Mouse (Mus musculus) Patski (cell line): ENCODE data around the gene B3gnt9. TPM values are rescaled to one million over a fixed set of nuclear protein-coding genes. Genes with fewer than 3 reads are reported as not detected.
A peak's percentile ranks its signal among the peaks of the same experiment; 100 is the strongest.
"Not testable (repeated sequence)": the region's sequence is repeated elsewhere in the genome, so short reads cannot be mapped to it uniquely, and the experiment has no call there.

Experiments used
- ATAC-seq: fragments of 100-300 bp; one replicate; pipeline ENCODE4 v1.8.0; 2021
- CTCF ChIA-PET: fragments of 350-600 bp; sonication (Branson Sonifier 250); formaldehyde crosslinking; loops from one replicate; lab custom pipeline; 2022; ENCODE audit warnings: inconsistent platforms; lab: Charles Lee
- POLR2A ChIA-PET: fragments of 350-600 bp; sonication (Branson Sonifier 250); formaldehyde crosslinking; loops from one replicate; lab custom pipeline; 2022; ENCODE audit warnings: antibody characterized with exemption, inconsistent platforms; lab: Charles Lee
- DNase-seq: peaks from one replicate; pipeline ENCODE4 v3.0.0-alpha.2; 2011; ENCODE audit warnings: low read depth, low spot score
- H3K27me3 ChIP-seq: fragments of 371-371 bp; one replicate; pipeline ENCODE4 v1.5.1; 2021
- CTCF ChIP-seq: fragments of 100-300 bp; IDR thresholded peaks from one replicate; pipeline ENCODE4 v1.5.1; 2021
- in situ Hi-C: fragments of 300-500 bp; cut with MboI; formaldehyde crosslinking; loops from 3 replicates; pipeline ENCODE4 v1.11.1; 2018; ENCODE audit warnings: low pct_unique_long_range_greater_than_20kb, mixed read lengths
- polyA plus RNA-seq: library from polyadenylated mRNA; unstranded; gene quantifications from one replicate; pipeline ENCODE4 v1.2.3, GENCODE M21; 2021

B3gnt9 gene
- polyA plus RNA-seq, 1 experiment from 2014 or later, result 2.1 TPM

- ChIA-PET POLR2A (no interaction called here), CTCF (interaction anchor here (0.9 kb wide), 1 partner anchor 142 kb away, joined by 3 read pairs; no protein-coding TSS in a partner anchor)
- DNase-seq (no peak), ATAC-seq (no peak)
- in situ Hi-C loops, result loop anchor here (10.0 kb wide), 1 partner anchor 659 kb away; the partner anchor contains the start of gene Rrad
- H3K27me3 ChIP-seq, result no peaks in the 10 kb centered on the region
- TF ChIP-seq CTCF, result no peak
Measured at GRCm38 (mm10) chr8:105293405-105293804, 38.5 kb upstream of the B3gnt9 start.

DNA sequence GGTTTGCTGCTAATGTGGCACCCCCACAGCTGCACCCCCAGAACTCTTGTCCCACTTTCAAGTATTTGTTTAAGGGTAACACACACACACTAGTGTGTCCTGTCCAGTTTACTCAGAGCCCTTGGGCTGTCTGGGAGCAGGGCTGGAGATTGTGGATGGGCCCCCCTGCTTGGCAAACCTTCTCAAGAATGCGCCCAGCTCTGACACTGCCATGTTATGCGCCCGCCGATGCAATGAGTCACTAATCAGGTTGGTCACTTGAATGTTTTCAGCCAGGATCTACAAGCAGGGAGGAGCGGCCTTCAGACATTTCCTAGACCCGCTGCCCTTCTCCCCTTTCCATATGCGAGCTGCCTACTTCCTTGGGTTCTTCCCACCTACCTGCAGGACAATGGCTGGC lies 37.5 kb upstream of the B3gnt9 start:
- ATAC-seq (peak; percentile 61), DNase-seq (no peak)
- no peaks in the 10 kb centered on the region for H3K27me3 ChIP-seq
- in situ Hi-C loops, result loop anchor here (10.0 kb wide), 1 partner anchor 658 kb away; the partner anchor contains the start of gene Rrad
- ChIA-PET CTCF (interaction anchor here (1.2 kb wide), 1 partner anchor 171 kb away, joined by 3 read pairs; no protein-coding TSS in a partner anchor), POLR2A (interaction anchor here (0.9 kb wide), 1 partner anchor 64 kb away, joined by 3 read pairs; no protein-coding TSS in a partner anchor)
- no peak for TF ChIP-seq CTCF

GRCm38 (mm10) chr8:105291802-105292201 lies 36.8 kb upstream of the B3gnt9 start:
- ATAC-seq, DNase-seq, H3K27me3 ChIP-seq: not testable (repeated sequence)
- in situ Hi-C loops, result loop anchor here (10.0 kb wide), 1 partner anchor 657 kb away; the partner anchor contains the start of gene Rrad
- ChIA-PET POLR2A (interaction anchor here (2.4 kb wide), 1 partner anchor 12 kb away, joined by 6 read pairs; no protein-coding TSS in a partner anchor), CTCF (interaction anchor here (0.7 to 1.2 kb wide), 3 partner anchors 15 to 171 kb away, joined by 3 read pairs; no protein-coding TSS in a partner anchor)

DNA sequence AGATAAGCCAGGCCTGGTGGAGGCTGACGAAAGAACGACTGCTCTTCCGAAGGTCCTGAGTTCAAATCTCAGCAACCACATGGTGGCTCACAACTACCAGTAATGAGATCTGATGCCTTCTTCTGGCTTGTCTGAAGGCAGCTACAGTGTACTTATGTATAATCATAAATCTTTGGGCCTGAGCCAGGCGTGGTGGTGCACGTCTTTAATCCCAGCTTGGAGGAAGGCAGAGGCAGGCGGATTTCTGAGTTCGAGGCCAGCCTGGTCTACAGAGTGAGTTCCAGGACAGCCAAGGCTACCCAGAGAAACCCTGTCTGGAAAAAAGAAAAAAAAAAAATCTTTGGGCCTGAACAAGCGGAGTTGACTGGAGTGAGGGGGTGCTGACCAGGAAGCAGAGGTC lies 36.4 kb upstream of the B3gnt9 start:
- not testable (repeated sequence) for H3K27me3 ChIP-seq, DNase-seq, ATAC-seq
- in situ Hi-C loops, result loop anchor here (10.0 kb wide), 1 partner anchor 657 kb away; the partner anchor contains the start of gene Rrad
- ChIA-PET POLR2A (interaction anchor here (1.1 to 2.4 kb wide), 2 partner anchors 10 to 13 kb away, joined by 4 to 6 read pairs; no protein-coding TSS in a partner anchor), CTCF (interaction anchor here (0.7 to 1.9 kb wide), 15 partner anchors 11 to 174 kb away, joined by 3 to 8 read pairs (median 3); no protein-coding TSS in a partner anchor)

GRCm38 (mm10) chr8:105290554-105291314 lies 35.8 kb upstream of the B3gnt9 start:
- DNase-seq, result no peak
- no peak for TF ChIP-seq CTCF

DNA sequence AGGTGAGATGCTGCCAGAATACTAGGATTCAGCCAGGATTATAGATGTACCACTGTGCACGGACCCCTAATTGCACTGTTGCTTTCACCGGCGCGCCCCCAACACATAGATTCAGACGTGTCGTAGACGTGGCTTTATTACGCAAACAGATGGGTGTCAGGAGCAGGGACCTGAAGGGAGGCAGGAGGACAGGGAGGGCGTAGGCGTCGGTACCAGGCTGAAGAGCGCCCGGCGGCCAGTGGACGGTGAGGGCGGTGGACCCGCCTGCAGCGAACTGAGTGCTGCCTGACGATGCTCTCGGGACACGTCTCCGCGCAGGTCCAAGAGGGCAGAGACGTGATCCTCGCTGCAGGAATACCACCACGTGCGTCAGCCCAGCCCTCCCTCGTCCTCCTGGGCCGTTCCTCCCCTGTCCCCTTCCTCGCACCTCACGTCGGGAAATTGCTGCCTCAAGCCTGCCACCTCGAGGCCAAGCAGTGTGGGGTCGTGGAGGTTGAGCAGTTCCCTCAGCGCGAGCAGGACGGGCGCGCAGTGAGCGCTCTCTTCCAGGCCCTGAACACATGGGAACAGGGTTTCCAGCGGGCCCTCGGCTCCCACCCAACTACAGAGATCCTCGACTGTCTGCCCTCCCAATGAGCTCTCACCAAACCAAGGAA lies 35.0 kb upstream of the B3gnt9 start, which contains the start of gene 4931428F04Rik:
4931428F04Rik (minus strand) TSS at position 60 of the 656 bp plus-strand sequence.
- H3K27me3 ChIP-seq, result no peaks in the 10 kb centered on the region
- TF ChIP-seq CTCF, result no peak
- ATAC-seq, result no peak
- no peak for DNase-seq
- CTCF ChIA-PET, result interaction anchor here (0.8 to 1.9 kb wide), 10 partner anchors 13 to 602 kb away, joined by 3 to 8 read pairs (median 4); partner anchors contain the start of gene Nol3
- POLR2A ChIA-PET, result interaction anchor here (0.6 to 2.4 kb wide), 3 partner anchors 14 to 28 kb away, joined by 4 to 6 read pairs (median 4); partner anchors contain the start of genes Fbxl8 and Tradd
- in situ Hi-C loops, result loop anchor here (10.0 kb wide), 1 partner anchor 655 kb away; the partner anchor contains the start of gene Rrad

More at GRCm38 (mm10) chr8:105290554-105291314, 35.8 kb upstream of the B3gnt9 start:
- H3K27me3 ChIP-seq, result no peaks in the 10 kb centered on the region
- ATAC-seq, result peak; percentile 5
- CTCF ChIA-PET, result interaction anchor here (0.7 to 1.9 kb wide), 18 partner anchors 12 to 602 kb away, joined by 3 to 8 read pairs (median 3); partner anchors contain the start of gene Nol3
- in situ Hi-C loops, result loop anchor here (10.0 kb wide), 1 partner anchor 656 kb away; the partner anchor contains the start of gene Rrad
- POLR2A ChIA-PET, result interaction anchor here (0.5 to 2.4 kb wide), 4 partner anchors 10 to 719 kb away, joined by 4 to 6 read pairs (median 4); no protein-coding TSS in a partner anchor

- ChIA-PET CTCF (interaction anchor here (0.9 kb wide), 1 partner anchor 168 kb away, joined by 3 read pairs; no protein-coding TSS in a partner anchor), POLR2A (interaction anchor here (1.3 to 2.4 kb wide), 2 partner anchors 15 to 24 kb away, joined by 4 to 6 read pairs; partner anchors contain the start of genes Fbxl8 and Tradd)
- in situ Hi-C loops, result no loop called here
- DNase-seq (peak; percentile 84), ATAC-seq (peak; percentile 82)
- H3K27me3 ChIP-seq, result no peaks in the 10 kb centered on the region
- TF ChIP-seq CTCF, result no peak
Measured at GRCm38 (mm10) chr8:105288958-105289732, 34.2 kb upstream of the B3gnt9 start.

DNA sequence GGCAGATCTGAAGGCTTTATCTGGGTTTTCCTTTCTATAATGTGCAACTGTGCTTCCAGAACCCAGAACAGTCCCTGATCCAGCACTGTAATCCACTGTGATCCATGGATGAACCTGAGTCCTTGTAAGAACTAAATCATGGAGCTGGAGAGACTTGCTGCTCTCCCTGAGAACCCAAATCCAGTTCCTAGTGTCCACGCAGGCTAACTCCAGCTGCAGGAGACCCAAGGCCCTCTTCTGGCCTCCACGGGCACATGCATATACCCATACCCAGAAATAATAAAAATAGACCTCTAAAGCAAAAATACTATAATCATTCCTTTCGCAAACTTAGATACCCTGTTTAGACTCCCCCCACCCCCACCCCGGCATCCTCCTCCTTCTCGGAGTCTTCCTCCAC lies 33.3 kb upstream of the B3gnt9 start:
- ChIA-PET POLR2A (no interaction called here), CTCF (no interaction called here)
- DNase-seq (no peak), ATAC-seq (no peak)
- no peaks in the 10 kb centered on the region for H3K27me3 ChIP-seq
- in situ Hi-C loops, result no loop called here
- TF ChIP-seq CTCF, result no peak

DNA sequence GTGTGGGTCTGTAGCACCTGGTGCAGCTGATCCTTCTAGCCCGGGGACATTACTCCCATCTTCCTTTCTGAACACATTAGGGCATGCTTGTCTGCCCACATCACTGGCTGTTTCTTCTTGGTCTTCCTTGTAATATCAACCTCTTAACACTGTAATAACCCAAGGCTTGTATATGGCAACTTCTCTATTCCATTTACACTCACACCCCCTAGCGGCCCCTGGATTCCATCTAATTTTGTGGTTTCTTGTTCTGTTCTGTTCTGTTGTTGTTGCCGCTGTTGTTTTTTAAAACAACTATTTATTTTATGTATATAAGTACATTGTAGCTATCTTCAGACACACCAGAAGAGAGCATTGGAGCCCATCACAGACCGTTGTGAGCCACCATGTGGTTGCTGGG lies 32.0 kb upstream of the B3gnt9 start:
- no peak for TF ChIP-seq CTCF
- no peak for DNase-seq
- ATAC-seq, result no peak
- in situ Hi-C loops, result no loop called here
- no peaks in the 10 kb centered on the region for H3K27me3 ChIP-seq
- ChIA-PET CTCF (no interaction called here), POLR2A (no interaction called here)
